Mouse (Mus musculus) ovary, postnatal 36 days (tissue): ENCODE measurements around the gene Stxbp2.
"Not testable (repeated sequence)": the region's sequence is repeated elsewhere in the genome, so short reads cannot be mapped to it uniquely, and the experiment has no call there.

Experiments used
- DNase-seq: peaks from one replicate; pipeline ENCODE4 v3.0.0; 2022; ENCODE audit warnings: low spot score, mixed read lengths

The Stxbp2 gene

GRCm38 (mm10) chr8:3630647-3631477 lies at the start of gene Stxbp2:
Stxbp2 (plus strand) TSS chr8:3630955.
- peak; percentile 75 for DNase-seq

DNA sequence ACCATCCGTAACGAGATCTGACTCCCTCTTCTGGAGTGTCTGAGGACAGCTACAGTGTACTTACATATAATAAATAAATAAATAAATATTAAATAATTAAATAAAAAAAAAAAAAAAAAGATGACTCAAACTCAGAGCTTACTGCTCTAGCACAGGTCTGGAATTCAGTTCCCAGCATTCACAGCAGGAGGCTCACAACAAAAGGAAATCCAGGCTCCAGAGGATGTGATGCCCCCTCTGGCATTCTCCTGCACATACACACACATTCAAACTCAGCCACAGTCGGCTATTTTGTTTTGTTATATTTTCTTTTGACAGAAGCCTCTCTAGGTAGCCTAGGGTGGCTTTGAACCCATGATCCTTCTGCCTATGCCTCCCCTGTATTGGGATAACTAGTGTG lies 48.8 kb upstream of the Stxbp2 start:
- DNase-seq, result not testable (repeated sequence)

GRCm38 (mm10) chr8:3586452-3586851 lies 44.3 kb upstream of the Stxbp2 start:
- DNase-seq, result no peak

DNA sequence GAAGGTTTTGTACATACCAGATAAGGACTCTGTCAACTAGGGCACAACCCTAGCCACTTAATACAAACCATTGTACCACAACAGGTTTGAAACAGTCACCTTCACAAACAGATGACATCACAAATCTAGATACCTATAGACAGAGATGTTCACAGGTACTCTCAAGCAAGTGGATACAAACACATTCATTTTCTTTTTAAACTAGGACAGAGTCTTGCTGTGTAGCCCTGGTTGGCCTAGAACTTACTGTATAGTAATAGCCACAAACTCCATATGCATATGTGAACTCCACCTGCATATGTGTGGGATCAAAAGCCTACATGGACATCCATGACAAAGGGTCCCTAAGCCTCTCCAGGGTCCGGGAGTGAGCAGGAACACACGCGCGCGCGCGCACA lies 43.8 kb upstream of the Stxbp2 start, which contains the start of gene Camsap3:
Gene Camsap3, plus strand, starts transcription at position 301 of the 398 bp plus-strand sequence.
- no peak for DNase-seq

- peak; percentile 67 for DNase-seq
Measured at GRCm38 (mm10) chr8:3587391-3588257, 43.1 kb upstream of the Stxbp2 start.

DNA sequence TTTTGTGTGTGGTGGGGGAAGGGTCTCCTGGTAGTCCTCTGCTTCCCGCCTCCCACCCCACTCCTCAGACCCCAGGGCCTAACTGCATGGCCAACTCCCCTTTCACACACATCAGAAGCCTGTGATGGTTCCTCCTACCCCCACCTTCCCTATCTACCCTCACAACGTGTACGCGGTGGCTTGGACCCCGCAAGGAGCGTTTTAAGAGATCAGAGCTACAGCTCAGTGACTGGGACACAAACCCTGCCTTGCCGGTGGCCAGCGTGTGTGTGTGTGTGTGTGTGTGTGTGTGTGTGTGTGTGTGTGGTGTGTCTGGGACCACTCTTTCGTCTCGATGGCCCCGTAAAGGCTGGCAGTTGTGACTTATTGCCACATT lies 42.5 kb upstream of the Stxbp2 start:
- DNase-seq, result no peak

DNA sequence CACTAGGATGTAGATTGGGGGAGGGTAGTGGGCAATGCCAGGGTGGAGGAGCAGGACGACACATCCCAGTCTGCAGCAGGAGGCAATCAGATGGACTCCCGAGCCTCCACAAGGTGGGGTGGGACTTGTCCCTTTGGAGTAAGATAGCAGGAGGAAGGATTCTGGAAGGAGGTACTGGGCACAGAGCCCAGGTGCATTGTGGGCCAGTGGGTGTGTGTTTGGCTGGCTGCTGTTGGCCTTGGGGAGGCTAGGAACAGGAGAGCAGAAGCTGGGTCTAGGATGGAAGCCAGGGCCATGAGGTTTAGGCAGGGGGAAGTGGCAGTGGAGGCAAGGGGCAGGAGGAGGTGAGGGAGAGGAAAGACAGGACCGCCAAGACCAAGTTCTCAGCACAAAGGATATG lies 37.3 kb upstream of the Stxbp2 start:
- peak; percentile 59 for DNase-seq

GRCm38 (mm10) chr8:3594466-3594865 lies 36.3 kb upstream of the Stxbp2 start:
- DNase-seq, result no peak

- no peak for DNase-seq
Measured at GRCm38 (mm10) chr8:3598054-3598453, 32.7 kb upstream of the Stxbp2 start.

DNA sequence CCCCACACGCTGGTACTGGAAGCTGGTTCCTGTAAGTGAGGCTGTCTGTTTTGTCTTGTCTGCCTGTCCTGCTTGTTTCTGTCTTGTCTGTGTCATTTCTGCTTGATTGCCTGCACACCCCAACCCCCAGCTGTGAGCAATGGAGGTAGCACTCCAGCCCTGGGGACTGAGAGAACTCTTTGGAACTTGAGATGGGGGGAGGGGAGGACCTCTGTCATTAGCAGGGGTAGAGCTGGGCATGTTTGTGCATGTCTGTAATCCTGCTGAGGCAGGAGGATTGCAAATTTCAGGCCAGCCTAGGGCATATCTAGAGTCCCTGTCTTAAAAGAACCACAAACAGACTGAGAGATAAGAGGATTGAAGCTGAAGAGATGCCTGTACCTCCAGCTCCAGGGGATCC lies 31.5 kb upstream of the Stxbp2 start:
- DNase-seq, result no peak

GRCm38 (mm10) chr8:3600401-3600800 lies 30.4 kb upstream of the Stxbp2 start:
- DNase-seq, result peak; percentile 39

GRCm38 (mm10) chr8:3603439-3603838 lies 27.3 kb upstream of the Stxbp2 start:
- DNase-seq, result no peak

GRCm38 (mm10) chr8:3606593-3606992 lies 24.2 kb upstream of the Stxbp2 start:
- peak; percentile 47 for DNase-seq

DNA sequence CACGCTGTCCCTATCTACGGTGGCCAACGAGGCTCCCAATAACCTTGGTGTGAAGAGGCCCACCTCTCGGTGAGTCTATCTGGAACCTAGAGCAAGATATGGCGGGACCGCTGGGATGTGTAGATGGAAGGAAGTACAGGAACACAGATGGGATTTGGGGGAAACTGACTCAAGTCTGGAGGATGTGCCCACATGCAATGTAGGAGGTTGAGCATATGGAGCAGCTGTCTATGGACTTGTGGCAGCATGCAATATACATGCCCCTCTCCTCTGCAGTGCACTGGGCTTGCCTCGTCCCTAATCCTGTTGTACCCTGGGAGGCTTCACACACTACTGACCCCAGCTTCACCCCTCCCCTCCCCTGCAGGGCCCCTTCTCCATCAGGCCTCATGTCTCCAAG lies 22.9 kb upstream of the Stxbp2 start:
- no peak for DNase-seq

DNA sequence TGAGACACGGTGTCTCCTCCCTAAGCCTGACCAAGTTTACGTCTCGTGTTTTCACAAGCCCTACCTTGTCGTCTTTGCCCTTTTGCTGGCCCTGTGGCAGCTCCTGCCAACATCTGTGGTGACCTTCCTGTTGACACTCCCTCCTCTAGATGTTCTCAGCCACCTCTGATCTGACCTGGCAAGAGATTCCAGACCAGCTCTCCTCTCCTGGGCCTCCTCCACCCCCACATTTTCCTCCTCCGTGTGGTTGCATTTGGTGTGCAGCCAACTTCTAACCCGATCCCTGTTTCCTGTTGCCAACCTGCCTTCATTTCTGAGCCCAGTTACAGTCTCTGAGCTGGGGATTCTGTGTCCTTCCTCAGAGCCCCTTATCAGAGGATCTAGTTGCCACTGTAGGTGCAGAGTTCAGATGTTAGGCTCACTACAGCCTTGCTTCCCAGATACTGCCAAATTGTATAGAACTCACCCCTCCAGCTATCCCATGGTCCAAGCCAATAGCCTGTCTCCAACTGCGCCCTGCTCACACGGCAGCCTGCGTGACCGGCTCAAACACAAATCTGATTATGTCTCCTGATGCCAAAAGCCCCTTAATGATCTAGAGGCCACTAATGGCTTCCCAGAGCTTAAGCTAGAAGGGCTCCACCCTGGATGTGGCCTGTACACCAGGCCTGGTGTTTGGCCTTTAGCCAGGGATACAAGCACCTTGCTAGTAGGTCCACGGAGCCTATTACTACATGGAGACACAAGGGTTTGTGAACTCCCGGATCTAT lies 21.5 kb upstream of the Stxbp2 start:
- DNase-seq, result peak; percentile 51

DNA sequence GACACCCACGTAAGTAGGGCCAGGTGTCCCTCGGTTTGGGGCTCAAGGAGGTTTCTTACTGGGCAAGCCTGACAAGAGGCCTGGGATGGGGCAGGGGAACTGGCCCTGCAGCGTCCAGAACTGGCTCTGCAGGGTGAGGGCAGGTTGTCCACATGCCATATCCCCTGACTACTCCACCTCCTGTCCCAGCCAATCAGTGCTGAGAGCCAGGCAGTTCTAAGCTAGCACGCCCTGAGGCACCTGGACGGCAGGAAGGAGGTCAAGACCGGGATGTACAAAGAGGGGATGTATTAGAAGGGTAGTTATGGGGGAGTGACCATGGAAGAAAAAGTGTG lies 21.0 kb upstream of the Stxbp2 start:
- no peak for DNase-seq

- peak; percentile 97 for DNase-seq
Measured at GRCm38 (mm10) chr8:3621199-3621970, 9.4 kb upstream of the Stxbp2 start, which contains the start of the genes Xab2 and Pet100. Xab2 (minus strand) TSS chr8:3621316. Pet100 (plus strand) TSS chr8:3621548.

DNA sequence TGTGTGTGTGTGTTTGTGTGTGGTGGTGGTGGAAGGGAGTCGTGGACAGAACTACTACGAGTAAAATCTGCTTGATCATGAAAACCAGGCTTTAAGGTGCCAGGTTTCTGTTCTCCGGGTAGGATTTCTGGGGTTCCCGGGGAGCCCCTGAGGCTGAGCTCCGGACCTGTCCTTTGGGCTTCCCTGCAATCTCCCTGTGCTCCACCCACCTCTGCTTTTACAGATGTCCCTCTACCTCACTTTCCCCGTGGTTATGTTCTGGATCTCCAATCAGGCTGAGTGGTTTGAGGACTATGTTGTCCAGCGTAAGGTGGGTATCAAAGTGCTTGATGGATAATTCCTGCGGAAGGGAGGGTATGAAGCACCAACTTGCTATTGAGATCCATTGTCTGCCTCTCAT lies 8.6 kb upstream of the Stxbp2 start:
- no peak for DNase-seq

DNA sequence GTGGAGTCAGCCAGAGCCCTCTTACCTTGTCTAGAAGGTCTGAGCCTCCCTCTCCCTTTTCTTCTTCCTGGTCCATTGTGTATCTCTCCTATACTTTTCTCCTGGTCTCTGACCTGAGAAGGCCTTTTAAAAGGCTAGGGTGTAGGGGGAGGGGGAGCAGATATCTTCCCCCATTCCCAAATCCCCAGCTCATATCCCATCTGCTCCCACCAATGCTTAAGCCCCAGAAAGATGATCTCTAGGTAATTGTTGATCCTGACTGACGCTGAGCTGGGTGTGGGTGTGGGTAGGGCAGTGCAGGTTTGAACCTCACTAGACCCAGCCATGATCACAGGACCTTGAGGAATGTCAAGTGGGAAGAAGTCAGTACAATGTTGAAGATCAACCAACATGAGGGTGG lies 5.3 kb upstream of the Stxbp2 start, which contains the start of gene Pcp2:
Gene Pcp2, minus strand, starts transcription at position 101 of the 400 bp plus-strand sequence.
- no peak for DNase-seq

DNA sequence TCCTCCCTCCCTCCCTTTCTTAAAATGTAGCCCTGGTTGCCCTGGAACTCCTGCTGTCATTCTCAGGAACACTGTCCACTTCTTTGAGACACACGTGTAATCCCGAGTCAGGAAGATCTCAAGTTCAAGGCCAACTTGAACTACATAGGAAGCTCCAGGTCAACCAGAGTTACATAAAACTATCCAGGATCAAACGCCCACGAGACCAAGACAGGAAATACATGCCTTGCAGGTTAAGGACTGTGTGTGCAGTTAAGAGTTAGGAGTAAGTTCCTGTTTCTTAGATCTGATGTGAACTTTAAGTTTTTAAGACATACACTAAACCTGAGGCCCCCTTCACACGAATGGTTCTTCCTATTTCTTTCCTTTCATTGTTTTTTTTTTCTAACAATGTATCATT lies 3.8 kb upstream of the Stxbp2 start:
- no peak for DNase-seq

GRCm38 (mm10) chr8:3628014-3628413 lies 2.7 kb upstream of the Stxbp2 start:
- DNase-seq, result no peak
